9 mouse cellular contexts compared by ENCODE assay signal in the genomic region with DNA sequence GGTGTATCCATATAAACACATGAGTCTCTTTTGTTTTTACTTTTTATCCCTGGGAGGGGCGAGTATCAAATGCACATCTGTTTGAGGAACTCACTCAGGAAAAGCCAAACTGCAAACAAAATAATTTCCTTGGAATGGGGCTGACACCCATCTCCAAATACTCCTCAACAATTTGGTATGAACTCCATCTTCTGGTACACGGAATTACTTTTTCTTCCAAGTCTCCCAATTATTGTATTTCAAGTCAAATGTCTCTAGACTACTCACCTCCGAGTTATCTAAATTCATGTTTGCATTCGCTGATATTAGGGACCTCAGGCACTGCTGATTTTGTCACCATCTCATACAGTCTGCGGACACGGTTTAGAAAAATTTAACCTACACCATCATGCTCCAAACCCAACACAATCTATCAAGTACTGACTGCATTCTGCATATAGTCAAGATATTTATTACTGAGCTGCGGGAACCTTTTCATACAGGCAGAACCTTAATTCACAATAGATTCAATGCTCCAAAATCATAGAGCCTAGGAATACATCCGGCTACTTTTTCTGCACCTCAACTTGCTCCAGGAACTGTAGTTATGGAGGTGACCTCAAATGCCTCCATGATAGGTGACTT. TPM values are rescaled to one million over a fixed set of nuclear protein-coding genes. Genes with fewer than 3 reads are reported as not detected.
DNase-seq lines count a peak whose midpoint lies in the region; ATAC-seq and TF ChIP-seq lines count a peak whose summit lies in the region.
"Had no signal": no experiment of that assay in that cellular context is flagged by ENCODE, and none has a peak within 500 bp of the region (broad histone marks: within the 10 kb centered on the region; RNA-seq: fewer than 3 reads in every experiment).

No protein-coding gene starts in this region.

- H3K36me3 ChIP-seq in heart, embryonic 14.5 days (ENCODE audit: control insufficient read depth, insufficient read depth, low read length), result no peaks in the 10 kb centered on the region
- peaks cover 20% of the 10 kb centered on the region for H3K36me3 ChIP-seq in G1E (replicated peaks)
- H3K36me3 ChIP-seq in forebrain, embryonic 16.5 days (ENCODE audit: control insufficient read depth, insufficient read depth), result no peaks in the 10 kb centered on the region

- no peak for DNase-seq in heart, postnatal 25 days (ENCODE audit: low spot score)
- no peak for DNase-seq in G1E (ENCODE audit: low spot score)
- DNase-seq in cerebellum, postnatal 4 days (ENCODE audit: low spot score in 2 of 2), result no peak
- no peak for DNase-seq in testis, postnatal 10 days (ENCODE audit: low spot score)
- no peak for DNase-seq in right cerebral cortex, postnatal 14 days

- no peaks in the 10 kb centered on the region for H3K9me3 ChIP-seq in heart, embryonic 14.5 days (ENCODE audit: control insufficient read depth, low read length)
- H3K9me3 ChIP-seq in G1E (replicated peaks), result no peaks in the 10 kb centered on the region
- no peaks in the 10 kb centered on the region for H3K9me3 ChIP-seq in forebrain, embryonic 16.5 days (ENCODE audit: control insufficient read depth, low read length)

- 21% methylated on average over 8 of the region's 8 CpGs for WGBS in heart, embryonic 14.5 days
- WGBS in forebrain, embryonic 16.5 days, result 24% methylated on average over 8 of the region's 8 CpGs

- TF ChIP-seq CTCF in G1E (IDR thresholded peaks at IDR 0.05; ENCODE audit: low read depth, low read length), result no peak

- no peaks in the 10 kb centered on the region for H3K27me3 ChIP-seq in heart, embryonic 14.5 days (ENCODE audit: control insufficient read depth, insufficient read depth, low read length)
- no peaks in the 10 kb centered on the region for H3K27me3 ChIP-seq in G1E (ENCODE audit: insufficient read depth, low read length)
- H3K27me3 ChIP-seq in forebrain, embryonic 16.5 days (replicated peaks; ENCODE audit: control insufficient read depth, insufficient read depth, low read length), result no peaks in the 10 kb centered on the region
- H3K27me3 ChIP-seq: Patski had no signal

- intact Hi-C loops in heart, postnatal 25 days (cut with DNase I), result loop anchor here (5.0 kb wide), 1 partner anchor 270 kb away; the partner anchor contains the start of gene Nfkb1

- peaks cover 0 to 11% of the 10 kb centered on the region in 2 experiments; a peak in 2 of 4 replicates for H3K4me1 ChIP-seq in heart, embryonic 14.5 days (ENCODE audit: control insufficient read depth in 2 of 2, insufficient read depth in 2 of 2, low read length in 2 of 2)
- peaks cover 37% of the 10 kb centered on the region for H3K4me1 ChIP-seq in G1E (ENCODE audit: insufficient read depth, low read depth, low read length)
- peaks cover 13% of the 10 kb centered on the region for H3K4me1 ChIP-seq in forebrain, embryonic 16.5 days (replicated peaks; ENCODE audit: control insufficient read depth, insufficient read depth, low read length)

- H3K27ac ChIP-seq in heart, embryonic 14.5 days (replicated peaks in 1 of 2; ENCODE audit: control insufficient read depth in 1 of 2, insufficient read depth in 1 of 2, low read depth in 2 of 2, low read length in 2 of 2), result peak overlapping the region; percentile 92 to 95
- peak overlapping the region; percentile 98 for H3K27ac ChIP-seq in forebrain, embryonic 16.5 days (ENCODE audit: low read length)

- H3K4me3 ChIP-seq in heart, embryonic 14.5 days (ENCODE audit: control insufficient read depth in 1 of 2, insufficient read depth in 1 of 2, low read depth in 1 of 2, low read length in 2 of 2), result peak overlapping the region; percentile 64 to 67
- H3K4me3 ChIP-seq in G1E (ENCODE audit: low read depth, low read length), result peak overlapping the region; percentile 88
- peak overlapping the region; percentile 85 for H3K4me3 ChIP-seq in forebrain, embryonic 16.5 days (replicated peaks; ENCODE audit: low read length)

- peak overlapping the region; percentile 72 for H3K4me2 ChIP-seq in heart, embryonic 14.5 days (ENCODE audit: low read length)
- H3K4me2 ChIP-seq in forebrain, embryonic 16.5 days (ENCODE audit: low read length), result peak overlapping the region; percentile 76

- no peak for ATAC-seq in heart, embryonic 14.5 days (ENCODE audit: insufficient number of reproducible peaks, insufficient read depth, low FRiP score, low read depth)
- ATAC-seq in G1E (ENCODE audit: extremely low read depth, insufficient number of reproducible peaks, low FRiP score, poor library complexity, severe bottlenecking), result no peak; the same call in 1 of the 2 replicates
- no peak for ATAC-seq in forebrain, embryonic 16.5 days
- peak; percentile 11; the same call in 1 of the 2 replicates for ATAC-seq in megakaryocyte-erythroid progenitor cell, adult 5-6 weeks (replicated peaks; ENCODE audit: low FRiP score, low TSS enrichment, poor library complexity, severe bottlenecking)

- peak overlapping the region; percentile 76 for H3K9ac ChIP-seq in heart, embryonic 14.5 days (ENCODE audit: low read length)
- H3K9ac ChIP-seq in forebrain, embryonic 16.5 days (replicated peaks; ENCODE audit: low read depth, low read length), result peak overlapping the region; percentile 94

RNA-seq across cellular contexts. Expression of gene Cisd2, which starts 1.4 kb away (rescaled TPM):
- polyA plus RNA-seq in heart, embryonic 14.5 days (2014; fragmentation: Nextera tagmentation; extraction: Ambion mirVana), result 47.2 and 49.8 TPM in 2 replicates
- 10 to 100 TPM; 50.2 to 54.3 TPM for total RNA-seq in heart, postnatal 25 days (2021)
- total RNA-seq in G1E (2014; fragmentation: Nextera tagmentation) (42.9 and 43.1 TPM in 2 replicates), G1E (2017) (34.0 and 35.7 TPM in 2 replicates)
- polyA plus RNA-seq in G1E (2012), result 16.9 and 18.3 TPM in 2 replicates
- polyA plus RNA-seq in forebrain, embryonic 16.5 days (2015; fragmentation: Nextera tagmentation; extraction: Ambion mirVana), result 63.7 and 72.5 TPM in 2 replicates
- total RNA-seq in megakaryocyte-erythroid progenitor cell, adult 5-6 weeks (2014; fragmentation: Nextera tagmentation), result 45.4 and 46.4 TPM in 2 replicates
- total RNA-seq in megakaryocyte-erythroid progenitor cell, adult 5-6 weeks (2017), result 41.5 and 44.2 TPM in 2 replicates

RNA-seq across cellular contexts. Expression of gene Ube2d3, which starts 15.6 kb away (rescaled TPM):
- polyA plus RNA-seq in heart, embryonic 14.5 days (2014; fragmentation: Nextera tagmentation; extraction: Ambion mirVana), result 476 and 485 TPM in 2 replicates
- 100 to 1,000 TPM; 338 to 361 TPM for total RNA-seq in heart, postnatal 25 days (2021)
- total RNA-seq in G1E (2014; fragmentation: Nextera tagmentation), result 1,026 and 1,239 TPM in 2 replicates
- total RNA-seq in G1E (2017), result 547 and 623 TPM in 2 replicates
- polyA plus RNA-seq in G1E (2012), result 416 and 446 TPM in 2 replicates
- 383 and 423 TPM in 2 replicates for polyA plus RNA-seq in forebrain, embryonic 16.5 days (2015; fragmentation: Nextera tagmentation; extraction: Ambion mirVana)
- 296 and 439 TPM in 2 replicates for total RNA-seq in megakaryocyte-erythroid progenitor cell, adult 5-6 weeks (2014; fragmentation: Nextera tagmentation)
- 697 and 1,018 TPM in 2 replicates for total RNA-seq in megakaryocyte-erythroid progenitor cell, adult 5-6 weeks (2017)
